Mouse (Mus musculus) spleen, adult 2 months (tissue): ENCODE results near the gene Dock9.
"Not testable (repeated sequence)": the region's sequence is repeated elsewhere in the genome, so short reads cannot be mapped to it uniquely, and the experiment has no call there.

Source experiments
- CTCF ChIP-seq: fragments of 200-500 bp; IDR thresholded peaks from 2 replicates; pipeline ENCODE4 v1.5.1; 2011; ENCODE audit warnings: mild to moderate bottlenecking, inconsistent platforms; ENCODE audit not compliant: insufficient read depth, insufficient read length, insufficient replicate concordance; ENCODE audit errors: extremely low read depth
- POLR2A ChIP-seq: fragments of 200-500 bp; IDR thresholded peaks from 2 replicates; pipeline ENCODE4 v1.6.1; 2011; ENCODE audit warnings: low read depth, low read length, inconsistent platforms

DNA sequence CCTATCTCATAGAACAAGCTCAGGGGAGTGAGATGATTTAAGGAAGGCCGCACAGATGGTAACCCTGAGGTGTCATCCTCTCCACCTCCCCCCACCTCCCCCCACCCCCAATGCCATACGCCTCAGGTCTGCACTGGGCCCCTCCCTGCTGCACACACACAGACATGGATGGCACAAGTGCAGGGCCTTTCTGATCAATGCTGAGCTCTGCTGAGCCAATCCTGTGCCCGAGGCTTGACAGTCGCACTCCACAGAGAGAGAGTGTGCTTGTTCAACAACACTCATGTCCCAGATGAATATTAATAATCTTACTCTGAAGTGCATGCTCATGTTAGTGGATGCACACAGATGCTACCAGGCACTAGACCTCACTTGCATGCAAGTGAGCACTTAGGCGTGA, 108.0 kb downstream of the Dock9 start:
- TF ChIP-seq CTCF, POLR2A: not testable (repeated sequence)
